Mouse (Mus musculus) spleen, postnatal 10 days (tissue): Measurements from ENCODE around the gene Tex44.

Experiments
- DNase-seq, 2 experiments: peaks; one replicate each; pipeline ENCODE4 v3.0.0; 2021 to 2022; ENCODE audit warnings: low spot score in 2 of 2

Gene Tex44

DNA sequence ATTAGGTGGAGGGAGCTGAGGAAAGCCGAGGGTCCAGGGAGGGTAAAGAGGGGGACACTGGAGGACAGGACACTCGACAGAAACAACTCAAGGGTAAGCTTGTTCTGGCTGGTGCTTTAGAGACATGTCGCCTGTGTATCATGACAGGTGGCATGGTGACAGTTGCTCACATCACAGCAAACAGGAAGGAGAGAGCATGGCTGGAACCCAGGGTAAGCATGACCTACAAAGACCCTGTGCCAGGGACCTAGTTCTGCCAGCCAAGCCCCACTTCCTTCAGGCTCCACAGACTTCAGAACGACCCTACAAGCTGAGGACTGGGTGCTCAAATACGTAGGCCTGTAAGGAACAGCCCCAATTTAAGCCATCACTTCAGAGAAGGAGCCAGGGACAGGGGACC, 2.2 kb upstream of the Tex44 start:
- DNase-seq, result no peak

DNA sequence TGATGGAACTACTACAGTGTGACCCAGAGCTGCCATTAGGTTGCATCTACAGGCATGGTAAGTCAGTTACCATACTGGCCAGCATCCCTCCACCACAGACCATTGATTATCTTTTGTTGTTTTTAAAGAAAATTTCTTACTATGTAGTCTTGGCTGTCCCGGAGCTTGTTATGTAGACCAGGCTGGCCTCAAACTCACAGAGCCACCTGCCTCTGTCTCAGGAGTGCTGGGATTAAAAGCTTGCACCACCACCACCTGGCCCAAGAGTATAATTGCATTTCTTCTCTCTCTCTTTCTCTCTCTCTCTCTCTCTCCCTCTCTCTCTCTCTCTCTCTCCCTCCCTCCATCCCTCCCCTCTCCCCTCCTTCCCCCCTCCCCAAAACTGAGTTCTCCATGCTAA, 1.8 kb upstream of the Tex44 start:
- DNase-seq, result no peak

DNA sequence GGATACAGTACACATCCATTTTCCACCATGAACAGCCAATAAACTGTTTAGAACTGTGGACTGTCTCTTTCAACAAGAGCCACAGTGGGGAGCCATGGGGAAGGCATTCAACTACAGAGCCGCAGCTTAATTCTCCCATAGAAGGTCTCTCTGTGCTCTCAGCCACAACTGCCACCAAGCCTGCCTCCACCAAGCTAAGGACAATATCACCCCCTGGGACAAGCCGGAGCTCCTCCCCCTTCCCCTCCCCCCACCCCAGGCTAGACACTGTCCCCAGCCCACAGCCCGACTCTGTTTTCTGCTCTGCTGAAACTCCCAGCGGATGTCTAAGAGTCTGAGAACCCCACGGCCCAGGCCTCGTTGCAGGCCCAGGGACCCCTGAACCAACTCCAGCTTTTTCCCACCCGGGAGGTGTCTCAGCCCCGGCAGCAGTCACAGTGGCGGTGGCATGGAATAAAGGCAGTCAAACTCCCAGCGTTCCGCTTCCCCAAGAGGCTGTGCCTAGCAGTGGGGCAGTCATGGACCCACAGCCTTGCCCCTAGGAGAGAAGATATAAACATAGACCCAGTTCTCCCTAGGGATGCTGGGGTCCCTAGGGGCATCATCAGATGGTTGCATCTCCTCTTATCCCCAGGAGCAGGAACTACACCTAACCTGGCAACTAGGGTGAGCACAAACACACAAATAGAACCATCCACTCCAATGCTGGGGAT, 1.1 kb upstream of the Tex44 start:
- DNase-seq, result no peak

DNA sequence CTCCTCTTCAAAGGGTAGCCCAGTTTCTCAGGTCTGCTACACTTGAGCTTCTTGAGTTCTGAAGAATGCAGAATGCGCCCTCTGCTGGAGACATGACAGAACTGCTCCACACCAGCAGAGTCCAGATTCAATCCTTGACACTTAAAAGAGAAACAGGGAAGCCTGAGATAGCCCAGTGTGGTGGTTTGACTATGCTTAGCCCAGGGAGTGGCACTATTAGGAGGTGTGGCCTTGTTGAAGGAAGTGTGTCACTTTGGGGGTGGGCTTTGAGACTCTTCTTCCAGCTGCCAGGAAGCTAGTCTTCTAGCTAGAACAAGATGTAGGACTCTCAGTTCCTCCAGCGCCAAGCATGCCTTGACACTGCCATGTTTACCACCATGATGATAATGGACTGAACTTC, 3.9 kb downstream of the Tex44 start:
- DNase-seq, result peak; percentile 63 to 81

DNA sequence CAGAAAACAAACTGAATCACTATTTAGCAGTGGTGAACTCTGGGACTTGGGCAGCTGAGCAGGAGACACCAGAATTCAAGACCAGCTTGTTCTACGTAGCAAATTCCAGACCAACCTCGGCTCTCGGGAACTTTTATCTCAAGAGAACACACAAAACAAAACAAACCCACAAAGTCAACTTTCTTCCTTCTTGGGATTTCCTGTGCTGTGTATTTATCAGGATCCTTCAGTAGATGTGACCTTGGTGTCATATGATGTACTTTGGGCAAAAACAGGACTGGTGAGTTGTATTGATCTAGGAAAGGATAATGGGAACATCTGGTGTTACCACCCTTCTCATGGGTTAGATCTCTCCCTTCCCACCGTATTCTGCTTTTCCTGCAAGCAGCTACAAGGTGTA, 6.6 kb downstream of the Tex44 start:
- DNase-seq, result no peak

DNA sequence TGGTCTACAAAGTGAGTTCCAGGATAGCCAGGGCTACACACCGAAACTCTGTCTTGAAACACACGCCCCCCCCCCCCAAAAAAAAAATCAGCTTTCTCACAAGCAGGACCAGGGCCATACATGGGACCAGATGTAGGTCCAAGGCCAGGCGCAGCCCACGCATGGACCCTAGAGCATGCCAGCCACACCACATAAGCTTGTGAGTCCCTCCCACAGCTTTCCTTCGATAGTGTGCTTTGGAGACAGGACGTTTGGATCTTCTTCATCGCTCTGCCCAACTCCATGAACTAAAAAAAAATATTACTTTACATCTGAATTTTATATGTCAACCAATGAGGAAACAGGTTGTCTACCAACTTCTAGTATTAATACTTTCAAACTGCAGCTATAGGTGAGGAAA, 7.2 kb downstream of the Tex44 start:
- DNase-seq, result no peak

DNA sequence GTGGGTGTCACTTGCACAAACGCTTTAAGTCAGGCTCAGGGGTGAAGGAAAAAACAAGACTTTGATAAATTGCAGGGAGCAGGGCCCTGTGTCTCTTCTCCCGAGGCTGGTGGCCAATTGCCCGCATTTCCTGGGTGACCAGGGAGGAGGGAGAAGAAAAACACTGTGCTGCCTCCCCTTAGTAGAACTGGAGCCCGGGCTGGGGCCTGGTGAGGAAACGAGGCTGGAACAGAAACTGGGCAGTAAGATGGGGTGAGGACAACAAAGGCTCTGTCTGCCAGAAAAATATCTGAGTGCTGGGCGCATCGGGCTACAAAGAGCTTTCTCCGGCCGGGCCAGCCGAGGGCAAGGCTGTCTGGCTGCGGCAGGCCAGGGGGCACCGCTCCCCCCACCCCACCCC, 7.9 kb downstream of the Tex44 start:
- DNase-seq, result no peak

DNA sequence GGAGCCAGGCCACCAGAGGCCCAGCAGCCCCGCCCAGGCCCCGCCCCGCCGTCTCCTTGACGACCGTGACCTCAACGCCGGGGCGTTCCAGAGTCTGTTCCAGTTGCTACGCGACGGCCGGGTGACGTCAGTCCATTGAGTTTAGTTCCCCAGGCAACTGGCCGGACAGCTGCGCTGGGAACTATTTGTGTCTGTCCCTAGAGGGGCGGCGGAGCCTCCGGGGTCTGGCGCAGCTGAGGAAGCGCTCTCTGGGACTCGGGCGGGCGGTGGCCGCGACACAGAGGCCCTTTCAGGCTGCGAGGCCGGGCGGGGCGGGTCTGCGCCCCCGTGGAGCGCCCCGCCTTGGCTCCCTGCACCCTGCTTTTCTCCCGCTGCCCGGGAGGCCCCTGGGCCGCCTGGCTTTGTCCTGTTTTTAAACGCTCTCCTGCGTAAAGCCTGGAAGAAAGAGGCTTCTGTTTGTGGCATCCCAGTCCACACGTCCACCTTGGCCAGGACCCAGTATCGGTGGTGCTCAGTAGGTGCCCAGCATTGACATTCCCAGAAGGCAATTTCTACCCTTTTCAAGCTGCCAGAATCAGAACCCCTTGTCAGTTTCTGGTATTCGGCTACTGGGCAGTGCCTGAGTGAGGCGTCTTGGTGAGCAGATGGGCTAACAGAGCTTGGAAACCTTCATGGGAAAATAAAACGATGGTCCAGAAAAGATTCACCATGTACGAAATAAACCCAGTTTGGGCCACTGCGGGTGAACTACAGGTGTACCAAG, 8.5 kb downstream of the Tex44 start:
- peak; percentile 98 to 100 for DNase-seq

DNA sequence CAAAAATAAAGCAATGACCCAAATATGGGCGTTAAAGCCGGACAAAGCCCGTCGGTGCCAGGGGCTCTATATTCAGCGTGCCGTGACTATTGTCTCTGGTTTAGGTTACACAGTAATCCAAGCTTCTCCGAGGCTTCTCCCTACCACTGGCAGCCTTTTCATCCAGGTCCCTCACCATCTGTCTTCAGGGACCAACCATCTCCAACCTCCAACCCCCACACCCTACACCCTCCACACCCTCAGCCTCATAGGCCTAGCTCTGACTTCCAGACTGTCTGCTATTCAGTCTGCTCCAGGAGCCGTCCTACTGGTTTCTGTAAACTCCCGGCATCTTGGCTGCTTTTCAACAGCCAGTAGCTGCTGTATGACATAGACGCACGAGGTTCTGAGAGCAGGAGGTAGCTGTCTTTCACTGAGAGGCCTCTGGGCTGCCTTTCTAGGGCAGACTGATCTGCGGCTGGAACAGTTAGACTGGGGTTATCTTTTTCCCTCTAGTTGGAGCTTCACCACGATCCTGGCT, 9.2 kb downstream of the Tex44 start:
- peak in 1 of 2 experiments; percentile 29 for DNase-seq

DNA sequence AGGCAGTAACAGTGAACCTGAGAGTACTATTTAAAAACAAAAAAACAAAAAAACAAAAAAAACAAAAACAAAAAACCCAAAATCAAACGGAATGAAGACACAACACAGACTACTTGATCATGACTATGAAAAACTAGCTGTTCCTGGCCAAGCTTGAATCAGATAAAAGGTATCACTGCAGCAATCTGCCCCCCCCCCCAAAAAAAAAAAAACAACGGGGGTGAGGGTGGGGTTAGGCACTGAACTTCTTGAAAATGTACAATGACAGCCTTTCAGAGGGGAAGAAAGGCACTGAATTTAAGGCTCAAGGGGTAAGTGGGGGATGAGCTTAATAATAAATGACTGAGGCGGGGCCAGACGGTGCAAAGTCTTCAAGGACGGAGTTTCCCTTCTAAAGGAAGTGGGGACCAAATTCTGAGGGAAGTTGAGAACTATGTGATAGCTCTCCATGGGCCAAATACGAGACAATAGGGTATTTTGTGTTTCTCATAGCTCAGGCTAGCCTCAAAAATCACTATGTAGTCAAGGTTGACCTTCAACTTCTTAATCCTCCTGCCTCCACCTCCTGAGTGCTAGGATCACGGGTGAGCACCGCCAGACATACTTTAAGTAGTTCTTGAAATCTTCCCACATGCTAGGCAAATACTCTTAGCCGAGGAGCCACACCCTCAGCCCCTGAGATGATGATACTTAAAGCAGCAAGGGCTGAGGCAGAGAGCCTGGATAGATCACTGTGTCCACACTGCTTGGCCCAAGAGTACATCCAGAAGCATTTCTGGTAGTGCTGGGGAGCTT, 11.3 kb downstream of the Tex44 start:
- DNase-seq, result no peak

DNA sequence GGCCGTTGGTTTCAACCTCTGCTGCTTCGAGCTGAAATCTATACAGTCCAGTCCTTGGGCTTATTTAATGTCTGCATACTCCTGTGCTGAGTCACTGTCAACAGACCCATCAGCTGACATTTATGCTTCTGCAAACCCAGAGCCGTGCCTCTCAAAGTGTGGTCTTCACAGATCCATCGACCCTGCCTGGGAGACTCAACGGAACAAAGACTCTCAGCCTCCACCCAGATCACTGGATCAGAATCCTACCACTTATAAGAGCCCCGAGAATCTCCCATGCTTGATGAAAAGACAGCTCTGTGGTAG, 11.8 kb downstream of the Tex44 start:
- DNase-seq, result no peak

DNA sequence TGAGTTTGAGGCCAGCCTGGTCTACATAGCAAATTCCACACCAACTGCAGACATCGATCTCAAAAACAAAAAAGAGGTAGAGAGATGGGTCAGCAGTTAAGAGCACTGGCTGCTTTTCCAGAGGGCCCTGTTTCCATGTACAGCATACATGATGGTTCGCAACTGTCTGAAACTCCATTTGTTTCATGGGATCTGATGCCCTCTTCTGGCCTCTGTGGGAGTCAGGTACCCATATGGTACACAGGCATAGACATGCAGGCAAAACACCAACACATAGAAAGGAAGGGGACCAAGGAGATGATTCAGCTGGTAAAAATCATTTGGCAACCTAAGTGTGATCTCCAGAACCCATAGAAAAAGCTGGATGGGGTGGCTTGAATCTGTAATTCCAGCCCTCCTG, 12.4 kb downstream of the Tex44 start:
- DNase-seq, result no peak

DNA sequence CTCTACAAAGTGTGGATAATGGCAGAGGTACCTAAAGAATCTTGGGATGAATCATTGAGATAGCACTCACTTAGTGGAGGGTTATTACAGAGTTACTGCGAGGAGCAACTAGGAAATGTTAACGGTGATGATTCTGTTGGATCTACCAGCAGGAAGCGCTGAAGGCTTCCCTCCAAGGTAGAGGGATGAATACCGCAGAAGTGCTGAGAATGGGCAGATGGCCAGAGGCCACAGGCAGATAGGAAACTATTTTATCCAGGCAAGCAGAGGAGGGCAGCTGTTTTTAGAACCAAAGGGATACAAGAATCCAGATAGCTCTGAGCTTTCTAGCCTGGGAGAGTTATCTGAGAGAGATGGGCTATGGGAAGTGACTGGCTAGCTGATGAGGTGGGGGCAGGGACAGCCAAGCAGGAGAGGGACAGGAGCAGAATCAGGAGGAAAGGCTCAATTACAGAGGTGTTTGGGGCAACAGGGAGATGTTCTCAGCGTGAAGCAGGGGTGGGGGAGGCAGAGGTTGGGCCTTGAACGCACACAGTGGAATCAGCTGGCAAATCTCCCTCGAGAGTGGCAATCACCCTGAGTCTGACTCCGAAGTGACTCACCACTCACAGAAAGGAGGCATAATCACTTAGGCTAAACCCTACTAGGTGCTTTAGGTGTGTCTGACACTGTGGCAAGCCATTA, 13.5 kb downstream of the Tex44 start:
- DNase-seq, result no peak

DNA sequence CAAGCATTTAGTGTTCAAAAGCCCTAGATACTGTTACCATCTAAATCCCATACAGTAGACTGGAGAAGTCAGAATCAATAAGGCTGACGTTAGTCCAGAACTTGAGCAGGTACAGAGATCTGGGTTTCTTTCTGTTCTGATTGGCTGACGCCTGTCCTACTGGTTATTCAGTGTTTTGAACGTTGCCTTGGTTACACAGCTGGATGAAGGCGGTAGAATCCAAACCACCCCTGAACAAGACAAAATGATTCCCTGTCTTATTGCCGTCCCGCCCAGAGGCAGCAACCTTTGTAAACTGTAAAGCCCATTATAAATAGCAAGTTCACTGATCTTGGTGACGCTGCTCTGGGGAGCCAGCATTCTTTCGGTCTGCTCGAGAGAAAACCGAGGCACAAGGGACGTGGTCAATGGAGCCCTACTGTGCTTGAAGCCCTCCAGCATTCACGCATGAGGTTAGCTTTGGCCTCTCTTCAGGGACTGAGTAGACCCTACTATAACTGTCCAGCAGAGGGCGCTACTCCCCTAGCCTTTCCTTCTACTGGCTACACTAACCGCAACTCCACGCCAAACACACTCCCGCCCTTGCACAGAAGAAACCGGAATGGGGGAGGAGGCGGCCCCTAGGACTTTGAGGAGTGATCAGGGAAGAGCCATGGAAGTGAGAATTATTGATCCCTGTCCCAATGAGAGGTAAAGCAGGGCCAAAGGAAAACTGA, 14.2 kb downstream of the Tex44 start:
- DNase-seq, result peak; percentile 93 to 97

DNA sequence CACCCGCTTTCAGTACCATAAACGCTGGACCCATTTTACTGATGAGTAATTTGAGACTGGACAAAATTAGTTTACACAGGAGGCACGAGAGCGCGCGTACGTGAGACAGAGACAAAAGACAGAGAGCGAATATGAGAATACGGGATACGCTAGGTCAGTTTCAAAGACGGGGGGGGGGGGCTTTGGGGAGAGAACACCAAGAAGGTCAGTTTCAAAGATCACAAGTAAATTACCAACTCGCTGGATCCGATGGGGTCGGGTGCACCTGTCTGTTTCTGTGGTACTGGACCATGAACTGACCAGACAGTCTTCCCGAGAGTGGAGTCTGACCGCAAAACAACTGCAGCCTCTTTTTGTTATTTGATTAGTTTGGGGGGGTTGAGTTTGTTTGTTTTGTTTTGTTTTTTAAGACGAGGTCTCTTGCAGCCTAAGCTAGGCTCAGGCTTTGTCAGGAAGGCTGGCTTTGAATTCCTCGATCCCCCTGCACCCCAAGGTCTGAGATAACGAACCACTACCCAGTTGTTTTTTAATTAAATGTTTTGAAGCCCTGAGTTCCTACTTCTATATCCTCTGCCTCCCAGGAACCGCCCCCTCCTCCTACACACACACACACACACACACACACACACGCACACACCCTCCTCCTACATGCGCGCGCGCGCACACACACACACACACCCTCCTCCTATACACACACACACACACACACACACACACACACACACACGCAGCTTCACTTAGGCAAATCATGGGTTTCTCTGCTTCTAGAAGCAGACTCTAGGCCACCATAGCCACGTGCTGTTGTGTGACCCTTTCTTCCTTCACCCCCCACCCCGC, 15.0 kb downstream of the Tex44 start:
- DNase-seq, result peak; percentile 51 to 82

DNA sequence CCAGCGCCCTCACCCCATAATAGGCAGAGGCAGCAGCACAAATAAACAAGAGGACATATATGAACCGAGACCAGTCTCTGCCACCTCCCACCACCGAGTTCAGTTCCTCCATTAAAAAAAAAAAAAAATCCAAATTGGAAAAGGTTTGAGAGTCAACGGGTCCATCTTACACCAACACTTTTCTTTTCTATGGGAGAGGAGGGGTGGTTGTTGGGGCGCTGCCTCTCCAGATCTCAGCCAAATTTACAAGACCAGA, 15.5 kb downstream of the Tex44 start:
- DNase-seq, result no peak

DNA sequence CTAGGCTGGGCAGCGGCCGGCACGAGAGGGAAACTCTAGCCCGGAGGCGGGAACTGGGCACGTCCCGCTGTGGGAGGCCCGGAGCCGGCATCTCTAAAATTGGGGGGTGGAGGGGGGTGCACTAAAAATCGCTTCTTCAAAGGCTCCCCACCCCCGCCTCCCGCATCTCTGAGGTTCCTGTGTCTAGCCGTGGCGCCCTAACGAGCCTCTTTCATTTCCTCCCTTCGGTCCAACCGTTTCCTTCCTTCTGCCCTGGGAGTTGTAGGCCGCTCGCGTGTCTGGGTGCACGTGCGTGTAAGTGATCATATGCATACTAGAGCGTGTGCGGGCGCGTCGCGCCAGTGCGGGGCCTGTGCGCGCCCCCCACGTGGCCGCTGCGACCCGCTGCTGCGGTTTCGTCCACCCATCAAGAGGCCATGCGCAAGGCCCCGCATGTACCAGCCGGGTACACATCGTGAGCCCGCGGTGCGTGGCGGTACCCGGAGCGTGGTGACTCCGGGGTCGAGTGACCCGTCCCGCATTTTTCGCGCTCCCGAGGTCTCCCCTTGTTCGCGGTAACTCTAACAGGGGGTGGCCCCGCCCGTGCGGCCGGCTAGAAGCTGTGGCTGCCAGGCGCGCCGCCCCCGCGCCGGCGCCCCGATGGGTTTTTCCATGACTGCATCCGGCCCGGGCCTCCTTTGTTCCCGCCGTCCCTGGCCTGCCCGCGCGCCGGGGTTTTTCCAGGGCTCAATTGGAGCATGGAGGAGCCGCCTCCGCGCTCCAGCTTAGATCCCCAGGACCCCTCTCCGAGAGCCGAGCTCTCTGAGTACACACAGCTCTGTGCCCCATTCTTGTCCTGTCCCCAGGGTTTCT, 16.1 kb downstream of the Tex44 start:
- DNase-seq, result peak; percentile 73 to 81

DNA sequence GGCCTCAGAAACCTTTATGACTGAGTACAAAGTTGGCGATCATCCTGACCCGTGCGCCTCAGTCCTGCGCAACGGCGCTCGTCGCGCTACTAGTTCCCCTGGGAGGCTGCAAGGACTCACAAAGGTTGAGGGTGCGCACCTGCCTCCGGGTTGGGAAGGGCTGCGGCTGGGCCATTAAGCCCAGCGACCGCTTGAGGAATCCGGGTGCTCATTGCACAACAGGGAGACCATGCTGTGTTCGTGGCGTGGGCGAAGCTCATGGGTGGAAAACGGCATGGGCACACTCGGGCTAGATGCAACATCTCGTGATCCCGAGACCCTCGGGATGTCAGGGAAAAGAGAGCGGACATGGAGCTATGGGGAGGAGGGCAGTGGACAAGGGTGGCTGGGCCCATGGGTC, 16.7 kb downstream of the Tex44 start:
- no peak for DNase-seq

DNA sequence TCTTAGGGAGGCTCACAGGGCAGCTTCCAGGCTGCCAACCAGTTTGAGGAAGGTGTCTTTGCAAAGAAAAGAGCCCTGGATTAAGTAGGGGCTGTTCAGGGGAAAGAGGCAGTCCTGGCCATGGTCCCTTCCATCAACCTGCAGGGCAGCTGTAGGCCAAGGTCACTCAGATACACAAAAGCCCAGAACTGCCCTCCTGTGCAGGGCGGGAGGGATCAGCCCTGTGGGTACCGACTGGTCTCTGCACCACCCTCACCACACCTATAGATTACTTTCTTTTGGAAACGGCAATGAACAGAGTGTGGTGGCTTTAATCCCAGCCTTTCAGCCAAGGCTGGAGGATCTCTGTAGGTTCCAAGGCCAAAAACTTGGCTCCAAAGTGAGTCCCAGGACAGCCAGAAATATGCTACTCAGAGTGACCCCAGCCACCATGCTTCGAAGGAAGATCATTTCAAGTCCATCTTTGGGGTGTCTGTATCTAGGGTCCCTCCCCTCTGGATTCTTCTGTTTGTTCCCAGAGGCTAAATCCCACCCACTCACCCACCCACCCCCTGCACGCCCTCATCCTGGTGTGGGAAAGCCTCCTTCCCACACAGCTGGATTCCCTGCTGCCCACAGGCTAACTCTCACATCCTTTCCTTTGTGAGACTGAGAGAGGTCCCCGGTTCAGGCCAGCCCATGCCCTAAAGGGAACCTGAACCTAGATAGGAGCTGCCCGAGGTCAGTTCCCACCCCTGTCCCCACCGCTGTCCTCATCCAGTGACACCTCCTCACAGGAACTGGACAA, 17.4 kb downstream of the Tex44 start:
- peak in 1 of 2 experiments; percentile 28 for DNase-seq
